Mouse (Mus musculus) cerebellum, adult 9-11 months (tissue): Measurements from ENCODE around the gene Astn2.
A peak's percentile ranks its signal among the peaks of the same experiment; 100 is the strongest.

ENCODE experiments used
- DNase-seq: peaks from one replicate; pipeline ENCODE4 v3.0.0; 2022

Astn2 gene

GRCm38 (mm10) chr4:66310315-66311020 is 93.9 kb downstream of the Astn2 start:
- DNase-seq, result no peak

- DNase-seq, result no peak
Measured at GRCm38 (mm10) chr4:66306377-66306776, 98.0 kb downstream of the Astn2 start.

GRCm38 (mm10) chr4:66302686-66303310 is 101.6 kb downstream of the Astn2 start:
- peak; percentile 49 for DNase-seq

- no peak for DNase-seq
Measured at GRCm38 (mm10) chr4:66285034-66285433, 119.4 kb downstream of the Astn2 start.

- no peak for DNase-seq
Measured at GRCm38 (mm10) chr4:66276096-66276495, 128.3 kb downstream of the Astn2 start.

GRCm38 (mm10) chr4:66271550-66272117 is 132.8 kb downstream of the Astn2 start:
- DNase-seq, result no peak

- DNase-seq, result no peak
Measured at GRCm38 (mm10) chr4:66264031-66264430, 140.4 kb downstream of the Astn2 start.

- no peak for DNase-seq
Measured at GRCm38 (mm10) chr4:66261276-66261675, 143.1 kb downstream of the Astn2 start.

- no peak for DNase-seq
Measured at GRCm38 (mm10) chr4:66258905-66259304, 145.5 kb downstream of the Astn2 start.

GRCm38 (mm10) chr4:66254695-66255492 is 149.5 kb downstream of the Astn2 start:
- DNase-seq, result no peak

GRCm38 (mm10) chr4:66248521-66248920 is 155.9 kb downstream of the Astn2 start:
- no peak for DNase-seq

- DNase-seq, result peak; percentile 58
Measured at GRCm38 (mm10) chr4:66242683-66243082, 161.7 kb downstream of the Astn2 start.

- DNase-seq, result no peak
Measured at GRCm38 (mm10) chr4:66232799-66233198, 171.6 kb downstream of the Astn2 start.

- DNase-seq, result no peak
Measured at GRCm38 (mm10) chr4:66232350-66232749, 172.1 kb downstream of the Astn2 start.

GRCm38 (mm10) chr4:66230735-66231134 is 173.7 kb downstream of the Astn2 start:
- no peak for DNase-seq

GRCm38 (mm10) chr4:66222602-66223317 is 181.7 kb downstream of the Astn2 start:
- DNase-seq, result peak; percentile 66

GRCm38 (mm10) chr4:66215170-66215618 is 189.2 kb downstream of the Astn2 start:
- peak; percentile 76 for DNase-seq

- peak; percentile 40 for DNase-seq
Measured at GRCm38 (mm10) chr4:66189636-66190035, 214.8 kb downstream of the Astn2 start.

- no peak for DNase-seq
Measured at GRCm38 (mm10) chr4:66175887-66176533, 228.4 kb downstream of the Astn2 start.

- DNase-seq, result no peak
Measured at GRCm38 (mm10) chr4:66171583-66171982, 232.8 kb downstream of the Astn2 start.

- no peak for DNase-seq
Measured at GRCm38 (mm10) chr4:66170787-66171186, 233.6 kb downstream of the Astn2 start.

- DNase-seq, result no peak
Measured at GRCm38 (mm10) chr4:66169485-66169884, 234.9 kb downstream of the Astn2 start.
